Mouse (Mus musculus) embryo, embryonic 9.5 days (tissue): ENCODE measurements around the gene Eml4.

Experiments
- DNase-seq: peaks from one replicate; pipeline ENCODE4 v3.0.0-alpha.2; 2017; ENCODE audit errors: extremely low spot score

Gene Eml4

DNA sequence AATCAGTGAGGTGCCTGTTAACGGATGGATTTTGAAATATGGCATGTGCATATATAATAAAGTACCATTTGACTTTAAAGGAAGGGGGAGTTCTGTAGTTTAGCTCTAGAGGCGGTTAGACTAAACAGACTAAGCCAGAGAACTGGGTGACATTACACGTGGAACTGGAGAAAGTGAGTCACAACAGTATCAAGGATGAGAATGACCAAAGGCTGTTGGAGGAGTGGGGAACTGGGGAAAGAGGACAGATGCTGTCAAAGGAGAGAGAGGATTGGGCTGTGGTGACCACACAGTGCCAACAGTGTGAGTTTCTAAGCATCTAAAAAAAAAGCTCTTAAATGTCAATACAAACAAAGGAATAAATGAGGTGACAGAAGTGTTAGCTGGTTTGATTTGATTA, 29.1 kb downstream of the Eml4 start:
- DNase-seq = no peak

DNA sequence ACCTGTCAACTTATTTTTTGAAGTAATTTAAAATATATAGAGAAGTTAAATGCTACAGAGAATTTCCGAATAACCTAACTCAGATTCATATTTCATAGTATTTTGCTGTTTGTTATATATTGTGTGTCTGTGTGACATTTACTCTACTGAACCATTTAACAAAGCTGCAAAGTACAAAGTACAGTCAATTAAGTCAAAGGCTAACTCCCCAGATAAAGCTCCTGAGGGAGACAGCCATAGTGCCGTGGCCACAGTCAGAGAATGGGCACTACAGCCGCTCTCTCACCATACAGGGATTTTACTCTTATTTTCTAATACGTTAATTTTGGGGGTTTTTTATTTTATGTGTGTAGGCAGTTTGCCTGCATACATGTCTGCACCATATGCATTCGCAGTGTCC, 32.0 kb downstream of the Eml4 start:
- DNase-seq = no peak

DNA sequence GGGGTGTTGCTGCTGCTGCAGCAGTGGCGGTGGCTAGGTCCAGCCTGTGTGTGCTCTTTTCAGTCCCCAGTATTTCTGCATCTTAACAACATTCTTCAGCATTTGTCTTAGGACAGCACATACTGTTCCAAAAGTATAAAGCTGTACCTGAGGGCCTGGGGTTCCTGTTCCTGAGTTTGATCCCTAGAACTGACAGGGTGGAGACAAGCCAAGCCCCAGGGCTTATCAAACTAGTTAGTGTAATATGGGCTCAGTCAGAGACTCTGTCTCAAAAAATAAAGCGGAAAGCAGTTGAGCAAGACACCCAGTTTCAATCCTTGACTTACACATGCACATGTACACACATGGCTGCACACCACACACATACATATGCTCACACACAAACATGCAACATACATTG, 34.2 kb downstream of the Eml4 start:
- no peak for DNase-seq

DNA sequence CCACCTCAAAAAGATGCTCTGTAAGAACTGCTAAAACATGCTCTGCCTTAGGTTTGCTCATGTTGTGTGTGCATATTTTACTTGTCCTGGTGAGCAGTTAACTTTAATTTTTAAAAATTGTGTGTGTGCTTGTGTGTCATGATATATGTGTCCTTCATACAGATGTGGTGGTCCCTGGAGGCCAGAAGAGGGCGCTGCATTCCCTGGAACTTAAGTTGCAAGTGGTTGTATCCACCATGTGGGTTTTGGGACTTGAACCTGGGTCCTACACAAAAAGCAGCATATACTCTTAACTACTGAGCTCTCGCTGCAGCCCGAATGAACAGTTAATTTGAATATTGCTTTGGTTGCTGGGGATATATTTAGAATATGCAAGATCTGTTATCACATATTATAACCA, 36.4 kb downstream of the Eml4 start:
- DNase-seq = no peak

DNA sequence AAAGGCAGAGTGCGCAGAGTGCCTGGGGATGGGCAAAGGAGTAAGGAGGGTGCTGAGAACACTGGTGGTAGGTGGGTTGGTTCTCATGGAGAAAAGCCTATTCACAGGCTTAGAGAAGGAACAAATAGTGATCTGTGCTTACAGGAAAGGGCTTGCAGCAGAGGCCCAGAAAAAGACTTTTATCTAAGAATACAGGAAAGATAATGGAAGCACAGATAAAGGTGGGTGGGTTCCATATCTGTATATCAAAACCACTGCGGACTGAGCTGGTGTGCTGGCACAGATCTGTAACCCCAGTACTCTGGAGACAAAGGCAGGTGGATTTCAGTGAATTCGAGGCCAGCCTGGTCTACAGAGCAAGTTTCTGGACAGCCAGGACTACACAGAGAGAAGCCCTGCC, 43.3 kb downstream of the Eml4 start:
- DNase-seq = no peak

DNA sequence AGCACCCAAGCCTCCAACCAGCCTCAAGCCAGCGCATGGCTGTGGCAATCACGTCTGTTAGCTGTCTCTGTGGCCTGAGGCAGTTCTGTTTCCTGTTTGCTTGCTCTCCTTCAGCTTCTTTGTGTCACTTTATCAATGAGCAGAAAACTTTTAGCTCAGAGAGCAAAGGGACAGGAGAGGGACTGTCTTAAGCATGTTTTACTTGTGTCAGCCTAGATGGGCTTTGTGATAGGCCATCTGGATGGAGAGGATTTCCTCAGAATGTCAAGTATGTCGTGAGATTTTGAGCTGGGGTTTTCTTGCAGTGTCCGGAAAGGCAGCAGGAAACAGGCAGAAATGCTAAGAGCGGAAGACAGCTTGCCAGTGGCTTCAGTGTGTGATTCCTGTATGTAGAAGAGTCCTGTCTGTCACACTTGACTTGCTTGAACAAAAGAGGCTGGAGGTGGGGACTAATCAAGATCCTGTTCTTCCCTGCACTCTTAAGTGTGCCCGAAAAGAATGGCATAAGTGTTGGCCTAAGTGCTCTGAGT, 46.9 kb downstream of the Eml4 start:
- peak; percentile 31 for DNase-seq

DNA sequence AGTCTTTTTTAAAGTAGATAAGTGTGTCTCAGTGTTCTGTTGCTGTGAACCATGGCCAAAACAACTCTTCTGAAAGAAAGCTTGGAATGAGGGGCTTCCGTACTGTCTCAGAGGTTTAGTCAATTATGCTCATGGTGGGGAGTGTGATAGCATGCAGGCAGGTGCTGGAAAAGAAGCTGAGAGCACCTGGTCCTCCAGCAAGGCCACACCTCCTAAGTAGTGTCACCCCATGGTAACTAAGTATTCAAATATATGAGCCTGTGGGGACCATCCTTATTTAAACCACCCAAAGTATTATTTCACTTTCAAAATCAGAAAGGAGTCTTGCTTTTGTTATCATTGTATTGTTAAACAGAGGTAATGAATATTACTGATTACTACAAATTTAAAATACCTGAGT, 48.0 kb downstream of the Eml4 start:
- no peak for DNase-seq

DNA sequence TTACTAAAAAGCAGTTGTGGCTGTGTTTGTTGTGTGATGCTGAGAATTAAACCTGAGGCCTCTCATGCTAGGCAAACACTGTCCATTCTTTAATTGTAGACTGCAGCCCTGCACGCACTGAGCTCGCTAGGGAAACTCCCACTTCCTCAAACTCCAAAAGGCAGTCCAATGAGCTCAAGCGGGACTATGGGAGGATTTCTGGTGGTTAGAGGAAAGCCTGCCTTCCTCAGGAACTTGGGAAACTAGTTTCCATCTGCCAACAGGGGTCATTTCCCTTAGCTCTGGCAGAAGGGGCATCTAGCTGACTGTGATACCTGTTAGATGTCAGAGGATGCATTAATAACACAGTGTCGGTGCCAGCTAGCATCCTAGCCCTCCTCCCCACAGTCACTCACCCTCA, 79.9 kb downstream of the Eml4 start:
- DNase-seq = no peak

DNA sequence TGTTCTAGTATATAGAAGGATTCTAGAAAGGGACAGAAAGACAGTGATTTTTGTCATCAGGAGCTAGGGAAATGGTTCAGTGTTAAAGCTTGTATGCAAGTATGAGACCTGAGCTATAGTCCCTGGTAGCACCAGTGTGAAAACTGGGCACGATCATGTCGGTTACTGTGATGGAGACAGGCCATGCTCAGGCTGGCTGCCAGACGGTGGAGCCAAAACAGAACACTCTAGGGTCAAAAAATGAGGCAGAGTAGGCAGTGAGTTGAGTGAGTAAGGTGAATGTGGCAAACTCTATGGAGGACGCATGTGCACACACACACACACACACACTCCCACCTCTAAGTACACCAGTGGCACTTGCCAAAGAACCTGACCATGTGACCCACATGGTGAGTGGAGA, 92.7 kb downstream of the Eml4 start:
- DNase-seq = no peak

DNA sequence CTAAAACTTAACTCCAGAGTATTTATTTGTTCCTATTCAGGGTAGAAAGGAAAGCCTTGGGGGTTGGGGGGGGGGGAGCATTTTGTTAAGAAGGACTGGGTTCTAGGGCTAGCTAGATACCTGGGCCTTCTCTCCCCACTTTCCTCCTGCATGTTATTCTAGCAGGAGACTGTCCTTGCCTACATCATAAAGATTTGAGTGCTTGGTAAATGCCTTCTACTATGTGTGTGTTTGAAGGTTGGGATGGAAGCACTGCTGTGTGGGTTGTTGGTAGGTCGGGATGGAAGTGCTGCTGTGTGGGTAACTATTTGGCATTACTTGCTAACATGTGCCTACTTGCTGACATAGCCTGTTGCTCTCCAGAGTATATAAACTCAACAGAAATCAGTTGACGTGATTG, 98.9 kb downstream of the Eml4 start:
- no peak for DNase-seq

DNA sequence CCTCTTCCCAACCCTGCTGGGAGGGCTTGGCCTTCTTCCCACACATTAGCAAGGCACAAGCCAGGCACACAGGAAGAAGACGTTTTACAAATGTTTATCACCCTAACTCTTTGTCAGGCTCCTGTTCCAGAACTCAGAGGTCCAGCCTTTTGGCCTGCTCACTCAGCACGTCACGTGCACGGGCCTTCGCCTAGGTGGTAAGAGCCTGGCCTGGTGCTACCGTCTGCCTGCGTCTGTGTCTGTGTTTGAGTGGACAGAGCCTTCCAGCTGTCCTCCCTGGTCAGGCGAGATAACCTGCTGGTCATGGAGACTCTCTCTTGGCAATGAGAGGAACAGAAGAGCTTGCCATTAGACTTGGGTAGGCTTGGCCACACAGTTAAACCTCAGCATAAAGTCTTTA, 100.6 kb downstream of the Eml4 start:
- no peak for DNase-seq

DNA sequence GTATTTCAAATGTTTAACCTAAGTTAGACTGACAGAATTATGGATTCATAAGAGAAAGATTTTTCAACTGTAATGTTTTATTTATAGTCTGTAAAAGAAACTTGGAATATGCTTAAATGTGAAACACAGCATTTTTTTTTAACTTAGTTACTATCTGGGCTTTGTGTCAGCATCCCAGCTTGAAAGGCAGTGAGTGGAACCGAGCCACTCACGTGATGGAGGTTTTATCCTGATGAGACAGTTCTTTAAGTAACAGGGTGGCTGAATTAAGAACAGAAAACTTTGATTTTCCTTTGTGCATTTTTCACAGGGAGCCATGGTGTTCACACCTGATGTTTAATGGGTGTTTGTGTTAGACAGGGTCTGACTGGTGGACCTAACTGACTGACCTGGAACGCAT, 101.1 kb downstream of the Eml4 start:
- DNase-seq = no peak

DNA sequence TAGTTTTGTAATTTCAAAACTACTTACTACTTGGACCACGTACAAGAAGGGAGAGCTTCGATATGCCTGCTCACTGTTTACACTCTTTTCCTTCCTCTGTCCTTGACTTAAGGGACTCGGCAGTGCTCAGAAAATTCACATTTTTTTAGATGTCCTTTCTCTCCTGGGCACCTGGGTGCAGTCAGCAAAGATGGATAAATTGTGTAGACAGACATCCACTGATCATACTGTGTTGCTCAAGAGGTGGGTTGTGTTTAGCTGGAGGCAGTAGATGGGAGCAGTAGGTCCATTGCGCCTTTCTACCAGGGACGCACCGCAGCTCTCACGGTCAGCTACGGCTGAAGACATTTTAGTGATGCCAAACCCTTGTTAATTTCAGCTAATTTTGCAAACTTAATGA, 101.7 kb downstream of the Eml4 start:
- no peak for DNase-seq

DNA sequence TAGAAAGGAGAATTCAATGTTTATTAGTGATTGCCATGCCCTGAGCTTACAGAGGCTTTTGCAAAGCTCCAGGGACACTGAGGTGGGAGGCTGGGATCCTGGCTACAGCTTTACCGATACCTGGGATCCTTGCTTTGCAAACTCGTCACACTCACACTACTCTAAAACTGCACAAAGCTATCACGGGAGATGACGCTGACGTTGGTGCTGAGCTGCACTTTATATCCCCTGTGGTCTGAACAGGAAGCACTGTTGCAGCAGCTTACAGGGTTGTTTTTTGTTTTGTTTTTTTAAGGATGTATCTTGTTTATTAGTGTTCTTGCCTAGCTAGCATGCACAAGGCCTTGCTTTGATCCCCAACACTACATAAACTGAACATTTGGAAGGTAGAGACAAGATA, 102.9 kb downstream of the Eml4 start:
- no peak for DNase-seq

DNA sequence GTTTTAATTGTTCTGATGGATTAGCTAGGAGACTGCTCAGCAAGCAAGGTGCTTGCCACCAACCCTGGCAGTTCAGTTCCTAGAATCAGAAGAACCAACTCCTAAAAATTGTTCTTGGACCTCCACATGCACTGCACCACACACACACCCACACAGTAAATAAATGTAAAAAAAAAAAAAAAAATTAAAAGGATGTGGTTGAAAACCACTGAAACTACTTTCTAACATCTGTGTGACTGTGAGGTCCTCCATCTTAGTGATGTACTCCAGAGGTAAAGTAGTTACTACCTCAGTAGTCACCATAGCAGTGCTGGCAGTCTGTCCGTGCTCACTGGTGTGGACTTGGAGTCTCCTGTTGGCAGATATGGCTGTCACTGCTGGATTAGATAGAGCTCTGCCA, 106.5 kb downstream of the Eml4 start:
- DNase-seq = no peak

DNA sequence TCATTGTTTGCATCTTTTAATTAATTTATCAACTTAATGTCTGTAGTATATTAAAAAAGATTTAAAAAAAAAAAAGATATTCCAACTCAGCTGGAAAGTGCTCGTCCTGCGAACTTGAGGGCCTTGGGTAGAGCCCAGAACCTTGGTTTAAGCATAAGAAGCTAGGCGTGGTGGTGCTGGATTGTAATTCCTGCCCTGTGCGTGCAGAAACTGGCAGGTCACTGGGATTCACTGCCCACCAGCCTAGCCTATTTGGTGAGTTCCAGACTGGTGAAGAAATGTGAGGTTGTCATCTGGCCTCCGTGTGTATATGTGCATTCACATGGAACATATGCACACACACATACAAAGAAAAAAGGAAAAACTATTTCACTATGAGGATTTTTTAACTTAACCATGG, 115.2 kb downstream of the Eml4 start:
- no peak for DNase-seq

DNA sequence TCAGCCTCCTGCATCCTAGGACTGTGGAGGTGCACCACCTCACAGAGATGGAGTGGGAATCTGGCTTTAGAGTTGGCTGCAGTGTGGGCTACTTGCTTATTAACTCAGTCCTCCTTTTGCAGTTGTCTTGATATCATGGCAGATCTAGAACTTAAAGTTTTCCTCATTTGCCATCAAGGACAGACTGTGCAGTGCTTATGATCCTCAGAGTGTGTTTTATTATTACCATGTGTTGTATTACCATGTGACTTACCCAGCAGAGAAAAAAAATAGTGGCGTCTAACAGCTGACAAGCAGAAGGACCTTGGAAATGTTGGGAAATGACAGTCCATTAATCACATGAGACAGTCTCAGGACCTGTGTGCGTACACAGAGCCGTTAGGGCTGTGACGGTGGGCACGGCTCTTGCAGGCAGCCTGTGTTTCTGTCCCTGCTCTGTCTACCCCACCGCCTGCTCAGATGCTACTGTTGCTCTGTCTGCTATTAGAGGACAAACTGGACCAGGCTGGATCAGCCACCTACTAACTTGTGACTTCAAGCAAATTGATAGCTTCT, 116.0 kb downstream of the Eml4 start:
- no peak for DNase-seq

DNA sequence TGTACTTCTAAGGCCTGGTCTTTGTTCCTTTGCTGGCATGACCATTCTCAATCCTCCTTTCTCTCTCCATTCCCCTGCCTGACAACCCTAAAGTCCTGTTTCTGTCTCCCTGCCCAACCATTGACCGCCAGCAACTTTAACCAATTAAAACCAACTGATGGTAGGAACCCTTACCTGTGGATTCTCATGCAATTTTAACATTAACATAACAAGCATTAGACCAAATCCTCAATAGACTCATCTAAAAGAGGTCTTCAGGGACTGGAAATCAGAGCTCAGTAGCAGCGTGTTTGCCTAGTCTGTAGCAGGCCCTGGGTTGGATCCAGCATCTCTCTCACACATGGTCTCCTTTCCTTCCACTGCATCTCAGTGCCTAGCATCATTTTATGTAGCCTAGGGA, 118.9 kb downstream of the Eml4 start:
- no peak for DNase-seq

DNA sequence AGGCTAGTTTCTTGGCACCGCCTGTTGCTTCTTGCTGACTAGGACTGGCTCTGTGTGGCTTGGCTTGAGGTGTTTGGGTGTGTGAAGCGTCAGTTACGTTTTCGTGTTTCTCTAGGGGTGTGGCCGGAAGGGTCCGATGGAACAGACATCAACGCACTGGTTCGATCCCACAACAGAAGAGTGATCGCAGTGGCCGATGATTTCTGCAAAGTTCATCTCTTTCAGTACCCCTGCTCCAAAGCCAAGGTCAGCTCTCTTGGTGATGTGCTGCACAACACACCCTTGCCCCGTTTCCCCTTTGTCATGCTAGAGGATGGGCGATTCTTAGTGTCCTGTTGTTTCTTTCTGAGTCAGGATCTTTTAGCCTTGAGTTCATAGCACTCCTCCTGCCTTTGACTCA, 126.4 kb downstream of the Eml4 start:
- DNase-seq = no peak

DNA sequence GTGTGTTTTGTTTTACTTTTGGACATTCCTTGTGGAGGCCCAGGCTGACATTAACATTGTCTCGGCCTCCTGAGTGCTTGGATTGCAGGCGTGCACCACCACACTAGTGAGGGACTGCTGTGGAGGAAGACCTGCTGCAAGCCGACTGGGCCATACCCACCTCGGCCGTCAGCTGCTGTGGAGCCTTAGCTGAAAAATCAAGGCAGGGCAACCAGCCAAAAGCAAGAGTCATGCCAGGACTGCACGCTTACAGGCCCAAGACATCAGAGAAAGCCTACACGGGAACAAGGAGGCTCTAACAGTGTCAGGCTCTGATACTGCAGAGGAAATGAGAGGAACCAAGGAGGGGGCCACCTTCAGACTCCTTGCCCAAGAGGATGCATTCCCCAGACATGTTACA, 130.8 kb downstream of the Eml4 start:
- no peak for DNase-seq

DNA sequence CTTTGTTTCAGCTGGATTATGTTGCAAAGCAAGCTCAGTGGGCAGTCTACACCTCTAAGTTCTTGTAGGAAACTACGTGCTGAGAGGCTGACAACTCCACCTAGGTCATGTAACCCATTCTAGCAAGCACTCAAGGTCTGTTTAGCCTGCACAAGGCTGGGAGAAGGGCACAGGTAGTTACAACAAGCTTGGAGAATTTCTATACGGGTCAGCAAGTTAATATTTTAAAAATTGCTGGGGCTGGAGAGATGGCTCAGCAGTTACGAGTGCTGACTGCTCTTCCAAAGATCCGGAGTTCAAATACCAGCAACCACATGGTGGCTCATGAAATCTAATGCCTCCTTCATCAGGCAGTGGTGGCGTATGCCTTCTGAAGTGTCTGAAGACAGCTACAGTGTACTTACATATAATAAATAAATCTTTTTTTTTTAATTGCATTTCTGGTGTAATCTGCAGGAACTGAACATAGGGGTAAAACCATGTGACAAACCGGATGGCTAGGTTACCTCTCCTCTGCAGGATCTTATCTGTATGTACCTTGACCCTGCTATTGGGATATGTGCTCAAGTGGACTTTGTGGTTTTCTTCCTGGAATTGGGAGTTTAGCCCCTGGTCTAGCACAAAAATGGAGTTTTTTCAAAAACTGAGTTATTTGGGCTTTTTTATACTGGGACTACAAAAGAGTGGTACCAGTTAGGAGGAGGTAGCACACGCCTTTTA, 132.2 kb downstream of the Eml4 start:
- DNase-seq = no peak

DNA sequence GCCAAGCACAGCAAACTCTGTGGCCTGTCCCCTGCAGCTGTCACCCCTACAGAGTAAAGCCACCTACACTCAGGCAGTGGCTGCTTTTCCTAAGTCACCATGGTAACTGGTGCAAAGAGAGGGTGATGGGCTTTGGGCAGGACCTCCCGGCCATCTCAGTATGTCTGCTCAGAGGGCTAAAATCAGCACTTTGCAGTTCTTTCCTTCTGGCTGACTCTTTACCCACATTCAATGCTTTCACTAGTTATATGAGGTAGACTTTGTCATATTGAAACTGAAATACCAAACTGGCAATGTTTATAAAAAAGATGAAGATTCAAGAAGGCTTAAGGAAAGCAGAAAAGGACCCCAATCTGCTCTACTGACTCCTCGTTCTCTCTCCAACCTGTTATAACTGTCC, 133.1 kb downstream of the Eml4 start:
- no peak for DNase-seq

DNA sequence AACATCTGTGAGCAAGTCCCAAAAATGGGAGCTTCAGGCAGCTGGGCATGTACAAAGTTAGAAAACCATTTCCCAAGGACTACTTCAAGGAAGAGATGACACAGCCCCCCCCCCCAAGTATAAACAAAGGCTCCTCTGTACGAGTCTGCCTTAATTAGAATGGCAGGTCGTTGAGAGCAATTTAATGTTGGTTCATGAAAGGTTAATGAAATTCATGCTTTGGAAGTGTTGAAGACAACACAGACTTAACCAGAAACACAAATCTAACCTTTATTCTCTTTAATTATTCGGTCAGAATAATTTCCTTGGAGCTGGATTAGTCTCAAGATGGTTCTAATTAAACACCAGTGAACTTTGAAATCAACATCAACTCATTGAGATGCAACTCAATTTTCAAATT, 137.0 kb downstream of the Eml4 start:
- no peak for DNase-seq

DNA sequence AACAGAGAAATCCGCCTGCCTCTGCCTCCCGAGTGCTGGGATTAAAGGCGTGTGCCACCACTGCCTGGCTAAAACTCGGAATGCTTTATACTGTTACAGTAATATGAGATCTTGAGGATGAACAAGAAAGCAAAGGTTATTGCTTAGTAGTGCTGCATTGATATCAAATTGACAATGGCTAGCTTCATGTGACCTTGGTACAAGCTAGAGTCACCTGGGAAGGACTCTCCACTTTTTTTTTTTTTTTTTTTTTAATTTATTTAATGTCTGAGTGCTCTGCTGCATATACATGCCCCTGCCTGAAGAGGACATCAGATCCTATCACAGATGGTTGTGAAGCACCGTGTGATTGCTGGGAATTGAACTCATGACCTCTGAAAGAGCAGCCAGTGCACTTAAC, 148.2 kb downstream of the Eml4 start:
- DNase-seq = no peak
